Mouse (Mus musculus): ENCODE measurements around the gene Got1.
"Not testable (repeated sequence)": the region's sequence is repeated elsewhere in the genome, so short reads cannot be mapped to it uniquely, and the experiment has no call there.

The Got1 gene

GRCm38 (mm10) chr19:43515668-43516396, 8.6 kb downstream of the Got1 start:
- DNase-seq (ENCODE audit: low read depth, low spot score), result no peak
- Histone ChIP-seq H3K27me3 (ENCODE audit: control insufficient read depth, insufficient read depth, low read length, poor library complexity, severe bottlenecking) (no peaks in the 10 kb centered on the region), H3K36me3 (ENCODE audit: control insufficient read depth, insufficient read depth, low read length, poor library complexity, severe bottlenecking) (peaks cover 11% of the 10 kb centered on the region; the same call in 1 of the 2 replicates)

- DNase-seq (ENCODE audit: low read depth, low spot score), result no peak
- Histone ChIP-seq H3K27me3 (ENCODE audit: control insufficient read depth, insufficient read depth, low read length, poor library complexity, severe bottlenecking) (no peaks in the 10 kb centered on the region), H3K36me3 (ENCODE audit: control insufficient read depth, insufficient read depth, low read length, poor library complexity, severe bottlenecking) (peaks cover 22% of the 10 kb centered on the region)
Observed at GRCm38 (mm10) chr19:43513874-43514273, 10.5 kb downstream of the Got1 start.

- DNase-seq (ENCODE audit: low read depth, low spot score), result peak; percentile 23
Observed at GRCm38 (mm10) chr19:43511621-43512620, 12.5 kb downstream of the Got1 start.

GRCm38 (mm10) chr19:43510436-43511220, 13.8 kb downstream of the Got1 start:
- peaks cover 32% of the 10 kb centered on the region for H3K36me3 ChIP-seq (ENCODE audit: control insufficient read depth, insufficient read depth, low read length, poor library complexity, severe bottlenecking)
- no peaks in the 10 kb centered on the region for H3K27me3 ChIP-seq (ENCODE audit: control insufficient read depth, insufficient read depth, low read length, poor library complexity, severe bottlenecking)
- DNase-seq (ENCODE audit: low read depth, low spot score), result no peak

More at GRCm38 (mm10) chr19:43511621-43512620, 12.5 kb downstream of the Got1 start:
- peaks cover 32% of the 10 kb centered on the region for H3K36me3 ChIP-seq (ENCODE audit: control insufficient read depth, insufficient read depth, low read length, poor library complexity, severe bottlenecking)
- H3K27me3 ChIP-seq (ENCODE audit: control insufficient read depth, insufficient read depth, low read length, poor library complexity, severe bottlenecking), result no peaks in the 10 kb centered on the region

GRCm38 (mm10) chr19:43505441-43505840, 19.0 kb downstream of the Got1 start:
- Histone ChIP-seq H3K36me3 (ENCODE audit: control insufficient read depth, insufficient read depth, low read length, poor library complexity, severe bottlenecking) (peaks cover 19% of the 10 kb centered on the region), H3K27me3 (ENCODE audit: control insufficient read depth, insufficient read depth, low read length, poor library complexity, severe bottlenecking) (no peaks in the 10 kb centered on the region)
- no peak for DNase-seq (ENCODE audit: low read depth, low spot score)

- not testable (repeated sequence) for H3K36me3 ChIP-seq (ENCODE audit: control insufficient read depth, insufficient read depth, low read length, poor library complexity, severe bottlenecking); DNase-seq (ENCODE audit: low read depth, low spot score); H3K27me3 ChIP-seq (ENCODE audit: control insufficient read depth, insufficient read depth, low read length, poor library complexity, severe bottlenecking)
Observed at GRCm38 (mm10) chr19:43503593-43503992, 20.8 kb downstream of the Got1 start.

GRCm38 (mm10) chr19:43502630-43503029, 21.8 kb downstream of the Got1 start:
- Histone ChIP-seq H3K27me3 (ENCODE audit: control insufficient read depth, insufficient read depth, low read length, poor library complexity, severe bottlenecking) (no peaks in the 10 kb centered on the region), H3K36me3 (ENCODE audit: control insufficient read depth, insufficient read depth, low read length, poor library complexity, severe bottlenecking) (peaks cover 4% of the 10 kb centered on the region; the same call in 1 of the 2 replicates)
- DNase-seq (ENCODE audit: low read depth, low spot score), result no peak

GRCm38 (mm10) chr19:43498874-43499273, 25.5 kb downstream of the Got1 start:
- no peaks in the 10 kb centered on the region for H3K36me3 ChIP-seq (ENCODE audit: control insufficient read depth, insufficient read depth, low read length, poor library complexity, severe bottlenecking)
- no peak for DNase-seq (ENCODE audit: low read depth, low spot score)
- H3K27me3 ChIP-seq (ENCODE audit: control insufficient read depth, insufficient read depth, low read length, poor library complexity, severe bottlenecking), result no peaks in the 10 kb centered on the region

GRCm38 (mm10) chr19:43497440-43497839, 27.0 kb downstream of the Got1 start:
- H3K27me3 ChIP-seq (ENCODE audit: control insufficient read depth, insufficient read depth, low read length, poor library complexity, severe bottlenecking), result no peaks in the 10 kb centered on the region
- DNase-seq (ENCODE audit: low read depth, low spot score), result no peak
- no peaks in the 10 kb centered on the region for H3K36me3 ChIP-seq (ENCODE audit: control insufficient read depth, insufficient read depth, low read length, poor library complexity, severe bottlenecking)

- peak; percentile 73 for DNase-seq (ENCODE audit: low read depth, low spot score)
- Histone ChIP-seq H3K27me3 (ENCODE audit: control insufficient read depth, insufficient read depth, low read length, poor library complexity, severe bottlenecking) (no peaks in the 10 kb centered on the region), H3K36me3 (ENCODE audit: control insufficient read depth, insufficient read depth, low read length, poor library complexity, severe bottlenecking) (no peaks in the 10 kb centered on the region)
Observed at GRCm38 (mm10) chr19:43495846-43496245, 28.6 kb downstream of the Got1 start.

GRCm38 (mm10) chr19:43494914-43495313, 29.5 kb downstream of the Got1 start:
- Histone ChIP-seq H3K27me3 (ENCODE audit: control insufficient read depth, insufficient read depth, low read length, poor library complexity, severe bottlenecking) (no peaks in the 10 kb centered on the region), H3K36me3 (ENCODE audit: control insufficient read depth, insufficient read depth, low read length, poor library complexity, severe bottlenecking) (no peaks in the 10 kb centered on the region)
- no peak for DNase-seq (ENCODE audit: low read depth, low spot score)

- Histone ChIP-seq H3K27me3 (ENCODE audit: control insufficient read depth, insufficient read depth, low read length, poor library complexity, severe bottlenecking) (no peaks in the 10 kb centered on the region), H3K36me3 (ENCODE audit: control insufficient read depth, insufficient read depth, low read length, poor library complexity, severe bottlenecking) (no peaks in the 10 kb centered on the region)
- DNase-seq (ENCODE audit: low read depth, low spot score), result no peak
Observed at GRCm38 (mm10) chr19:43493878-43494277, 30.5 kb downstream of the Got1 start.

- H3K27me3 ChIP-seq (ENCODE audit: control insufficient read depth, insufficient read depth, low read length, poor library complexity, severe bottlenecking); DNase-seq (ENCODE audit: low read depth, low spot score); H3K36me3 ChIP-seq (ENCODE audit: control insufficient read depth, insufficient read depth, low read length, poor library complexity, severe bottlenecking): not testable (repeated sequence)
Observed at GRCm38 (mm10) chr19:43493316-43493715, 31.1 kb downstream of the Got1 start.

GRCm38 (mm10) chr19:43487429-43487828, 37.0 kb downstream of the Got1 start:
- peak; percentile 57 for DNase-seq (ENCODE audit: low read depth, low spot score)
- Histone ChIP-seq H3K27me3 (ENCODE audit: control insufficient read depth, insufficient read depth, low read length, poor library complexity, severe bottlenecking) (no peaks in the 10 kb centered on the region), H3K36me3 (ENCODE audit: control insufficient read depth, insufficient read depth, low read length, poor library complexity, severe bottlenecking) (no peaks in the 10 kb centered on the region)
